Mouse (Mus musculus): ENCODE data around the gene Ltc4s. TPM values are rescaled to one million over a fixed set of nuclear protein-coding genes. Genes with fewer than 3 reads are reported as not detected.

The Ltc4s gene
- total RNA-seq, 2 experiments from 2014 or later, result 3.1 to 12.7 TPM

DNA sequence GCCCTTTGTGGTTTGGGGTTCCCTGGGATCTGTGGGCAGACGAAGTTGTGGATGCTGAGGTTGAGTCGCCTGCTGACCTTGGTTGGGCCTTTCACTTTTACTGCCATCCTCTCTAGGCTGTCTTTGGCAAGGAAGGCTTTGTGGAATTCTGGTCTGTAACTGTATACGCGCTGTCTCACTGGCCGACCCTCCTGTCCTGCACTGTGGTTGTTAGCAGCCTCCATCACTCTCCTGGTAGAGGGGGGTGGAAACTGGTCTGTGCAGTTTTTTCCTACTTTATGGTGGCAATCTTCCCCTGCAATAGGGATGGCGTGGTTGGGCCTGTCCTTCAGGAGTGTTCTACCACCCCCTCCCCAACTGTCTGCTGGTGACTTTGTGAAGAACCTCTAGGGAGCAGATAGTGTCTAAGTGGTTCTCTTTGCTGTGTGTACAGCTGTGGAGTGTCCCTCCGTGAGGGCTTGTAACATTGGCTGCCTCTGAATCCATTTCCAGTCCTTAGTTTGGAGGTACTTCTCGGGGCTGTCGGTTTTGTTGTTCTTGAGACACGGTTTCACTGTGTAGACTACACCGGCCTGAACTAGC lies 14.4 kb upstream of the Ltc4s start:
- no peak for ATAC-seq (replicated peaks; ENCODE audit: low FRiP score, low TSS enrichment, poor library complexity, severe bottlenecking)

DNA sequence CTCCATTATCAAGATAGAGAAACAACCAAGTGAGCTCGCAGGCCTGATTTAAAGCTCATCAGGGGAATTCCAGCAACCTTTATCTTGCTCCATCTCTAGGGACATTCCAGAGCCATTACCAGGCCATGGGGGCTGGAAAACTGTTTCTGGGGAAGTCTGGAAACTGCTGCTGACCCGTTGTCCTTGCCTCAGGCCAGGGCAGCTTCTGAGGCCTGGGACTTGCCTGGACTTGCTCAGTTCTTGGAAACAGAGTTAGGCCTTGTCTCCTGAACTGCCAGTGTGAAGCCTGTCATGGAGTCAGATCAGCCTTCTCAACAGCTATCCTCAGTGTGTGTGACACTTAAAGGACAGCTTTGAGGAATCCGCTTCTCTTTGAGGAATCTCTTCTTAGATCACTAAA lies 13.8 kb upstream of the Ltc4s start:
- no peak for ATAC-seq (replicated peaks; ENCODE audit: low FRiP score, low TSS enrichment, poor library complexity, severe bottlenecking)

GRCm38 (mm10) chr11:50248473-50249171 lies 10.2 kb upstream of the Ltc4s start:
- ATAC-seq (replicated peaks; ENCODE audit: low FRiP score, low TSS enrichment, poor library complexity, severe bottlenecking), result no peak

GRCm38 (mm10) chr11:50245269-50245668 lies 6.9 kb upstream of the Ltc4s start:
- peak; percentile 28; the same call in 1 of the 2 replicates for ATAC-seq (replicated peaks; ENCODE audit: low FRiP score, low TSS enrichment, poor library complexity, severe bottlenecking)

DNA sequence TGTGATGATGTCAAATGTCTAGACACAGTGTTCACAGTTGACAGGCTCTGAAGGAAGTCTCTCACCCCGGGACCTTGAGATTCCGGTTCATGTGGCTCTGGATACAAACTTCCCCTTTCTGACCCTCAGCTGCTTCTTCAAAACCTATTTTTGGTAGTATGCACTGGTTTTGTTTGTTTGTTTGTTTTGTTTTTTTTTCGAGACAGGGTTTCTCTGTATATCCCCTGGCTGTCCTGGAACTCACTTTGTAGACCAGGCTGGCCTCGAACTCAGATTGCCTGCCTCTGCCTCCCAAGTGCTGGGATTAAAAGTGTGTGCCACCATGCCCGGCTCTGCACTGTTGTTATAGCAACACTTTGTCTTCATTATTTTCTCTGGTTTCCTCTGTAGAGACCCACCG lies 5.5 kb upstream of the Ltc4s start:
- no peak for ATAC-seq (replicated peaks; ENCODE audit: low FRiP score, low TSS enrichment, poor library complexity, severe bottlenecking)

DNA sequence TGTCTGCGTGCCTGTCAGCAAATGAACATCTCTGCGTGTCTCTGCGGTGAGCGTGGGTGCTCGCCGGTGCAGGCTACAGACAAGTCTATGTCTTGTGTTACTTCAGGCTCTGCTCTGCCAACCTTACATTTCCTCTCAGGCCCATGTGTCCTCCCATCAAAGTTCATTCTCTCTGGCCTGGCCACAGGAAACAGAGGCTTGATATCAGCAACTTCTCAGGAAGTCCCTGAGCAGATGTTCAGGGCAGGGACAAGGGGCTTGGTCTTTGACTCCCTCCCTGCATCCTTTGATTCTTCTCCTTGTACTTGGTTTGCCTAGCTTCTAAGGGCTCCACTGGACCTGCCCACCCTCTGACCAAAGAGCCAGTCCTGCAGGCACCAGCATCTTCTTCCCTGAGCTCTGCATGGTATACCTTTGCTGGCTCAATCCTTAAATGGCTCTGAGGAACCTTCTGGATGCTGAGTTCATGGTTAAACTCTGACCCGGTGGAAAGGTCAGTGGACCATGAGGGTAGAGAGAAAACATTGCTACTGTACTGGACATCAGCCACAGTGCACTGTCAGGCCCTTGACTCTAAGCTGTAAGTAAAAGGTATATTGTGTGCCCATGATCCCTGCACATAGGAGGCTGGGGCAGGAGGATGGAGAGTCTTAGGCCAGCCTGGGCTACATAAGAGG lies 2.0 kb upstream of the Ltc4s start:
- ATAC-seq (replicated peaks; ENCODE audit: low FRiP score, low TSS enrichment, poor library complexity, severe bottlenecking), result no peak

DNA sequence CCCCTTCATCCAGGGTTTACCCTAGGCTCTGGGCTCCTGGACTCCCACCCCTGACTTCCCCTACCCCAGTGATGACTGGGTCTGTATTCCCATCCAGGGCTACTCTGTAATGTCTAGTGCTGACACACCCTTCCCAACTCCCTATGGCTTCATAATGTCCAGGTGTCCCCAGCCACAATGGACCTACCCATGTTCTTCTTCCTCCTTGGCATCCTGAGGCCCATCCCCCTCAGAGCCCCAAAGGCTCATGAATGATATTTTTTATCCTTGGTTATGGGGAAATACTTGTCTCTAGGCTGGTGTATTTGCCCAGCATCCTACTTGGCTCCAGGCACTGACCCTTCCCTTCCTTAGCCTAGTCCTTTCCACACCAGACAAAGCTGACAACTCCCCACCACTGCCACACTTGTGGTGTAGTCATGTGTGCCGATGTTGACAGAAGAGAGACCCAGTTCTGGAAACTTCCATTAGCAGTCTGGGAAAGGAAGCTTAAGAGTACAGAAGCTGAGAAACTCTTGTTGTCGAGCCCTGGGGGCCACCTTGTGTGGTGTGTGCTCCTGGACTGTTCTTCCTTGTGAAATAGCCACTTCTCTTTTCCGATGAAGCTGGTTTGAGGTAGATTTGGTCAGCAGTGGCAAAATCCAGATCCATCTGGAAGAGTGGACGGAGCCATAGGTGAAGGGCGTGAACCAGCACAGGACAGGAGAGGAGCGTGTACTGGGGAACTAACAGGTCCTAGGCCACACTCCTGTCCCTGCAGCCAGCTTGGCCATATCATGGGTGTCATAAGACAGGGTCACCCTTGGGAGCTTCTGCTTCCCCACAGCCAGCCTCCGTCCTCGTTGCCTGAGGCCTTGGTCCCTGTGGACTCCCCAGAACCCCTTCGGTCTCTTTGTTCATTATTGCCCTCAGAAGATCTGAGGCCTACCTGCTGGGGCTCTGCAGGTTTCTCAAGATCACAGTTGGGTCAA lies 690 bp upstream of the Ltc4s start:
- no peak for ATAC-seq (replicated peaks; ENCODE audit: low FRiP score, low TSS enrichment, poor library complexity, severe bottlenecking)

DNA sequence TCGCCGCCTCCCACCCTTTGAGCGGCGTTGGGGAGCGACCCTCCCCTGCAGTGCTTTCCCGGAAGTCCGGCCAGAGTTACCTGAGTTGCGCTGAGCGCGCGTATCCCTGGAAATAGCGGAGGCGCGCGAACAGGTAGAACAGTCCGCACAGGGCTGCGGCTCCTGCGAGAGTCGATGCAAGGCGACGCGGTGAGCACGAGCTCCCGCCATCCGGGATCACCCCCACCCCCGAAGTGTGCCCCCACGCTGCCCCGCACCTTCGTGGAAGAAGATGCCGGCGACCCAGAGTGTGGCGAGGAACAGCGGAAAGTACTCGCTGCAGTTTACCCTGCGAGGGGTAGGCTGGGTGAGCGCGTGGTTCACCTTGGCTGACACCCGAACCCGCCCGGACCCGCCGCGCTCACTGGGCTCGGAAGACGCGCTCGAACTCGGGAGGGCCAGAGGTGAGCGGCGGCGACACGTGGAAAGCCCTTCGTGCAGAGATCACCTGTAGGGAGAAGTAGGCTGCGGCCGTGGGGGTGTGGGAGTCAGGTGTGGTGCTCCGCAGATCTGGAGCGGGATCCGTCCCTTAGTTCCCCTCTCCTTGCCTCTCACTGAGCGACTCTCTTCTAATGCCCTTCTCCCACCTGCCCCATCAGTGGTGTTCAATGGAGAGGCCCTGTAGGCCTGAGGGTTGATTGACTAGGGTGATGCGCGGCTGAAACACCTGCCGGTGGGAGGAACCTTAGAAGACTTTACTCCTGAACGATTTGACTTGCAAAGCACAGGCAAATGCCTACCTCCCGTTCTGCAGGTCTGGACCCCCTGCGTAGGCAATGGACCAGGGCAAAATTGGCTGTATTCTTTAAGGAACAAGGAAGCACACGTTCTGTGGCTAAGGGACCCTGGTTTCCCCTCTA lies 1.2 kb downstream of the Ltc4s start:
- ATAC-seq (replicated peaks; ENCODE audit: low FRiP score, low TSS enrichment, poor library complexity, severe bottlenecking), result no peak; the same call in 1 of the 2 replicates

GRCm38 (mm10) chr11:50236540-50236936 lies 1.9 kb downstream of the Ltc4s start:
- ATAC-seq (replicated peaks; ENCODE audit: low FRiP score, low TSS enrichment, poor library complexity, severe bottlenecking), result peak; percentile 71

DNA sequence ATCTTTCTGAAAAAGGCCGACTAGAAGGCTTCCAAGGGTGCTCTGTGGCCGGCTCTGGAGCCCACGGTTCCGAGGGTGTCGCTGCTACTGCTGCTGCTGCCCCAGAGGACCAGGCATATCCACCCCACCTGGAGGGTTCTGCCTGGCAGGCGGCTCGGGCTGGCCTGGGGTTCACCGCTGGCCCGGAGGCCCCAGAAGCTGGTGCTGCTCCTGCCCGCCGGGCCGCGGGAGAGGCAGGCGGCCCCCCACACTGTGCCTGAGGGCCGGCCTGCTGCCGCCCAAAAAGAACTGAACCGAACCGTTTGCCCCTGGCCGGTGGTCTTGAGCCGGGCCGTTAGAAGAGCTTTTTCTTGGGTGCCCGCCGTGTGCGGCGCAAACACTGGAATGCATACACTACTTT lies 3.8 kb downstream of the Ltc4s start:
- ATAC-seq (replicated peaks; ENCODE audit: low FRiP score, low TSS enrichment, poor library complexity, severe bottlenecking), result no peak

DNA sequence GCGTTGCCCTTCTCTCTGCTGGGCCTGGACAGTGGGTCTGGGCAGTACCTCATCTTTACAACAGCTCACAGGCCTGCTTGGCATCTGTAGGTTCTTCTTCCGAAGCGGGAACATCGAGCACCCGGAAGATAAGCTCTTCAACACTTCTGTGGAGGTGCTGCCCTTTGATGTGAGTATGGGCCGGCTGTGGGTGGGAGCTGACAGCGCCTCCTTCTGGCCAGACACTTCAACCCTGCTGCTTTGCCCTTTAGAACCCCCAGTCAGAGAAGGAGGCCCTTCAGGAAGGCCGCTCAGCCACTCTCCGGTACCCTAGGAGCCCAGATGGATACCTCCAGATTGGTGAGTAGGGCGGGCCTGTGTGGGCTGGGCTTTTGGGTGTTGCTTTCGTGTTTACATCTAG lies 4.4 kb downstream of the Ltc4s start:
- no peak for ATAC-seq (replicated peaks; ENCODE audit: low FRiP score, low TSS enrichment, poor library complexity, severe bottlenecking)

DNA sequence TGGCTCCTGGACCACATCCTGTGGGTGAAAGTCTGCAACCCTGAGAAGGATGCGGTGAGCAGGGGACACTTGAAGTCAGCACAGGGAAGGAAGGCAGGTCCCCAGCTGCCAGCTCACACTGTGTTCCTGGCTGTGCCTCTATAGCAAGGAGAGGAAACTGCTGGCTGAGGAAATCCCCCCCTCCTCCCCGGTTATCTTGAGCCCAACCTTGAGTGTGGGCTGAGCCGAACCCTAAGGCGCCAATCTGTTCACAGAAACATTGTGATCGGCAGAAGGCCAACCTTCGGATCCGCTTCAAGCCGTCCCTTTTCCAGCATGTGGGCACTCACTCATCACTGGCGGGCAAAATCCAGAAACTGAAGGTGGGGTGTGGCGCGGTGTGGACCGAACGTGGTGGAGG lies 5.4 kb downstream of the Ltc4s start:
- ATAC-seq (replicated peaks; ENCODE audit: low FRiP score, low TSS enrichment, poor library complexity, severe bottlenecking), result peak; percentile 43

- ATAC-seq (replicated peaks; ENCODE audit: low FRiP score, low TSS enrichment, poor library complexity, severe bottlenecking), result 0 out of 2 replicates have a peak, but pooled peaks have one; percentile 7
These were observed 7.0 kb downstream of the Ltc4s start for GRCm38 (mm10) chr11:50231411-50231810.

DNA sequence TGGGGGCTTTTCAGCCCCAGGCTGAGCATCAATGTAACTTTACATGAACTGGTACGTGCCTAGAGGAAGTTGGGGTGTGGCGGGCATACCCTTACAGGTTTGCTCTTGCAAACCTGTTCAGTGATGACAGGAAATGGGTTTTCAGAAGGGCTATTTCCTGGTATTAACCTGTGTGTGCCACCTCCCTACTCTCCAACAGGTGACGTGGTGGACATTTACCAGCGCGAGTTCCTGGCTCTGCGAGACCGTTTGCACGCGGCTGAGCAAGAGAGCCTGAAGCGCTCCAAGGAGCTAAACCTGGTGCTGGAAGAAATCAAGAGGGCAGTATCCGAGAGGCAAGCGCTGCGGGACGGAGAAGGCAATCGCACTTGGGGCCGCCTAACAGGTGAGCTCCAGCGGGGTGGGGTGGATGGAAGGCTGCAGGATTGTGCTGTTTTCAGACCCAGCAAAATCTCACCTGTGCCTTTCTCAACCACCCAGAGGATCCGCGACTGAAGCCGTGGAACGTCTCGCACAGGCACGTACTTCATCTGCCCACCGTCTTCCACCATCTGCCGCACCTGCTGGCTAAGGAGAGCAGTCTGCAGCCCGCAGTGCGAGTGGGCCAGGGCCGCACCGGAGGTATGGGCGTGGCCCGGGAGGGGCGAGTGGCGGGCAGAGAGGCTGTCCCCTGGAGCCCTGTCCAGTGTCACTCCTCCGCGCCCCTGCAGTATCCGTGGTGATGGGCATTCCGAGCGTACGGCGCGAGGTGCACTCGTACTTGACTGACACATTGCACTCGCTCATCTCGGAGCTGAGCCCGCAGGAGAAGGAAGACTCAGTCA lies 7.7 kb downstream of the Ltc4s start:
- ATAC-seq (replicated peaks; ENCODE audit: low FRiP score, low TSS enrichment, poor library complexity, severe bottlenecking), result no peak

DNA sequence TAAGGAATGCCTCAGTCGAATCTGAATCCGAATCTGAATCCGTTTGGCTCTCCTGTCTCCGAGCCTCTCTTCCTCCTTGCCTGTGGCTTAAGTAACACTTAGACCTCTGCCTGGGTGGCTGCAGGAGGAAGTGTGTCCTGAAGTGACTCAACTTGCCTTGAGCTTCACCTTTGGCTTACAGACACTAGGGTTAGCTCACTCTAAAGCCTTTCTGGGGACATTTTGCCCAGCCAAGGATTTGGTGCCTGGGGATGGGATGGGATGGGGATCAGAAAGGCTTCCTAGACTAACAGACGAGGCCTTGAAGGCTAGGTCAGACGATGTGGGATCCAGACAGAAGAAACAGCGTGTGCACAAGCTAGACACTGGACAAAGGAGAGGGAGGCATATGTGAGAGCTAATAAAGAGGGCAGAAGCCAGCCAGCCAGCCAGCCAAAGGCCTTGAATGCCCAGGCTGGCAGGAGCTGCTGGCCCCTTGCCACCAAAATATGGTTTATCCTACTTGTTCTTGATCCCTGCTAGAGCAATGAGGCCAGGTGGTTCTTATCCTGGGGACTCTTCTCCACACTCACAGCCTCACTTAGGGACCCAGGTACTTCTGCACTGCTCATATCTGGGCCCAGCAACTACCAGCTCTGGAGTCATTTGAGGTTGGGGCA lies 9.0 kb downstream of the Ltc4s start:
- ATAC-seq (replicated peaks; ENCODE audit: low FRiP score, low TSS enrichment, poor library complexity, severe bottlenecking), result no peak

DNA sequence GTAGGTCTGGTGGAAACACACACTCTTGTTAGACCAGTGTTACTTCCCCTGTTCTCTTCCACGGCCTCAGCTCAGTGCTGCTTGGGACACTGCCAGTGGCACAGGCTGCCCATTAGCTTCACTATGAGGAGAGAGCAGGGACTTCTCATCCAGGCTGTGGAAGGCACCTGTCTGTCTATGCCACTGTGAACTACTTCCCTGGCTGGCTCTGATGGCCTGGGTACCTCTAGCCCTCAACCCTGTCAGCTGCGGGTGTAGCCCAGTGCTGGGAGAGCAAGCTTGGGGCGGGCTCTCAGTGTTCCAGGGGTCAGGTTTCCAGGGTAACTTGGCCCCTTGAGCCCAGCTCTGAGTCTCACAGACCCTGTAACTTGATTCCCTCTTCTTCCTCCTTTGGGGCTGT lies 9.6 kb downstream of the Ltc4s start:
- ATAC-seq (replicated peaks; ENCODE audit: low FRiP score, low TSS enrichment, poor library complexity, severe bottlenecking), result no peak

DNA sequence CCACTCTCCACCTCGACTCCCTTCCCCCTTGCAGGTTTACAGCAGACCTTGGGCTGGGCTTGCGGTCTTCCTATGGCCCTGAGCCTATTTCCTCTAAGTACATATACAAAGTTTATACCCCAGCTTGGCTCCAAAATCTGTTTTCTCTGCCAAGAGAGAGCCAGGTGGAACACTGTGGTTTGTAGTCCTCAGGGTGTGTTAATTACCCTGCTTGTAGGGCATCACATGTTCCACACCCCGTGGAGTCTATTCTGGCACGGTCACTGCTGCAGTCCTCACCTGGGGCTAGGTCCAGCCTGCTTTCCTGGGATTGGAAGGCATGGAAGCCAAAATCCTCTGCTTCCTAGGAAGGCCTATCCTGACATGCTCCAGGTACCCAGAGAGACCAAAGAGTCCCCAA lies 10.7 kb downstream of the Ltc4s start:
- ATAC-seq (replicated peaks; ENCODE audit: low FRiP score, low TSS enrichment, poor library complexity, severe bottlenecking), result no peak
